Mouse (Mus musculus) liver, adult (tissue): ENCODE results near the gene Pot1b.

Experiments used
- GATA4 ChIP-seq: IDR thresholded peaks from 2 replicates; pipeline ENCODE4 v1.6.1; 2014; ENCODE audit warnings: mild to moderate bottlenecking, low read length; ENCODE audit not compliant: insufficient replicate concordance

Gene Pot1b

GRCm38 (mm10) chr17:55711984-55712811, at the start of gene Pot1b:
Gene Pot1b, minus strand, starts transcription at chr17:55712628.
- no peak for TF ChIP-seq GATA4

GRCm38 (mm10) chr17:55751170-55751569, 38.7 kb upstream of the Pot1b start:
- no peak for TF ChIP-seq GATA4

- TF ChIP-seq GATA4, result no peak
Measured at GRCm38 (mm10) chr17:55749786-55750185, 37.4 kb upstream of the Pot1b start, which contains the start of gene Adgre4. Gene Adgre4, plus strand, starts transcription at chr17:55749984.

GRCm38 (mm10) chr17:55736675-55737074, 24.2 kb upstream of the Pot1b start:
- no peak for TF ChIP-seq GATA4

GRCm38 (mm10) chr17:55726193-55726592, 13.8 kb upstream of the Pot1b start:
- TF ChIP-seq GATA4, result no peak

- TF ChIP-seq GATA4, result no peak
Measured at GRCm38 (mm10) chr17:55722250-55722649, 9.8 kb upstream of the Pot1b start.

- no peak for TF ChIP-seq GATA4
Measured at GRCm38 (mm10) chr17:55721270-55721669, 8.8 kb upstream of the Pot1b start.

- TF ChIP-seq GATA4, result no peak
Measured at GRCm38 (mm10) chr17:55702865-55703264, 9.6 kb downstream of the Pot1b start.

GRCm38 (mm10) chr17:55702161-55702820, 10.1 kb downstream of the Pot1b start:
- no peak for TF ChIP-seq GATA4

GRCm38 (mm10) chr17:55699388-55699787, 13.0 kb downstream of the Pot1b start:
- TF ChIP-seq GATA4, result no peak

GRCm38 (mm10) chr17:55661099-55661498, 51.3 kb downstream of the Pot1b start:
- no peak for TF ChIP-seq GATA4

- TF ChIP-seq GATA4, result no peak
Measured at GRCm38 (mm10) chr17:55625092-55625491, 87.3 kb downstream of the Pot1b start, which contains the start of gene Vmn2r118. Gene Vmn2r118, minus strand, starts transcription at chr17:55625192.
